Mouse (Mus musculus) cortical plate, adult 2 months (tissue): ENCODE data around the gene Tm9sf3.

ENCODE experiments used
- CTCF ChIP-seq: fragments of 200-500 bp; IDR thresholded peaks from 2 replicates; pipeline ENCODE4 v1.5.1; 2011; ENCODE audit warnings: mild to moderate bottlenecking, control low read depth, low read length; ENCODE audit not compliant: insufficient read depth; ENCODE audit errors: extremely low read depth
- POLR2A ChIP-seq: fragments of 200-500 bp; IDR thresholded peaks from 2 replicates; pipeline ENCODE4 v1.6.1; 2011; ENCODE audit warnings: mild to moderate bottlenecking, low read length, control low read depth; ENCODE audit not compliant: insufficient read depth; ENCODE audit errors: extremely low read depth

DNA sequence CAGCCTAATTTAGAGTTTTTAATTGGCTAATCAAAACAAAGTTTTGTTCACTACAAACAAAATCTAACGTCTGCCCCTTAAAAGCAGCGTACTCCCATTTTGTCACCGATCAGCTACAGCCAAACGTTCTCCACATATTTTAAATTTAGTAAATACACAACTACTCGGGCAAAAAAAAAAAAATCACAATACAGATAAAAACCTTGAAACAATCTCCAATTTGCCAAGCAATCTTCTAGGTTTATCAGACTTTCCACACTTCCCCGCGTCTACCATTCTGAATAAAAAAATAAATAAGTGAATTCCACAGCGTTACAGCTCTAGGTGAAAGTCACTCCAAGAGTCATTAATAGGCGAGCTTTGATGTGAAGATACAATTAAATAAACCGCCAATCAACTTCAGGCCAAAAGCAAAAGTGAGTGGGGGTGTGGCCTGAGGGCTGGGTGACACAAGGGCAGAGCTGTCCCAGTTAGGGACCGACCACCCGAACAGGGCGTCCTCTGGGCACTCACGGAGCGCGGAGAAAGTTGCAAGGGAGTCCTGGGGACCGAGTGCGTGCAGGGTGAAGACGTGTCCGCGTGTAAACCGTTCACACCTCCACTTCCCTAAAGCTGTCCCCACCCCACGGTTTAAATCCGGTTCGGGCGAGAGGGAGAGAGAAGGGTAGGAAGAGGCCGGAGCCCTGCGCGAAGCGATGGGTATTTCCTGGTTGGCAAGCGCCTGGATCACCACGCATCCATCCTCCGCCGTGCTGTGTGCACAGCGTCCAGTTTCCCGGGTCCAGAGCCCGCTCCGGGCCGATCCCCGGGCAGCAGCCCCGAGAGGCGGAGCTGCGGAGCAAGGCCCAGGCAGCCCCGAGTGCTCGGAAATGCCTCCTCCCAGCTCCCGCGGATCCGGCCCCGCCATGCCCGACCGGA is 826 bp downstream of the Tm9sf3 start:
- TF ChIP-seq CTCF, result no peak
- no peak for TF ChIP-seq POLR2A
